Mouse (Mus musculus) heart, embryonic 12.5 days (tissue): ENCODE data around the gene Sox4. TPM values are rescaled to one million over a fixed set of nuclear protein-coding genes. Genes with fewer than 3 reads are reported as not detected.

Source experiments
- ATAC-seq: fragments of 200-750 bp; cut with Nextera tagmentation; 2 replicates; pipeline ENCODE4 v1.8.0; 2017; ENCODE audit warnings: moderate TSS enrichment, moderate library complexity; ENCODE audit not compliant: insufficient number of reproducible peaks, low FRiP score
- H3K27ac ChIP-seq: fragments of 300-500 bp; sonication (generic); 2 replicates; pipeline ENCODE4 v1.5.1; 2016; ENCODE audit warnings: mild to moderate bottlenecking, moderate library complexity; ENCODE audit not compliant: poor library complexity, severe bottlenecking
- H3K27me3 ChIP-seq: fragments of 300-500 bp; sonication (generic); replicated peaks from 2 replicates; pipeline ENCODE4 v1.6.1; 2016; ENCODE audit warnings: mild to moderate bottlenecking, moderate library complexity
- H3K36me3 ChIP-seq: fragments of 300-500 bp; sonication (generic); 2 replicates; pipeline ENCODE4 v1.6.1; 2016; ENCODE audit warnings: mild to moderate bottlenecking, moderate library complexity
- H3K4me1 ChIP-seq: fragments of 300-500 bp; sonication (generic); replicated peaks from 2 replicates; pipeline ENCODE4 v1.6.1; 2016; ENCODE audit warnings: mild to moderate bottlenecking
- H3K4me2 ChIP-seq: fragments of 300-500 bp; sonication (generic); 2 replicates; pipeline ENCODE4 v1.6.1; 2016; ENCODE audit warnings: mild to moderate bottlenecking, moderate library complexity
- H3K4me3 ChIP-seq: fragments of 300-500 bp; sonication (generic); 2 replicates; pipeline ENCODE4 v1.5.1; 2016; ENCODE audit warnings: mild to moderate bottlenecking
- H3K9ac ChIP-seq: fragments of 300-500 bp; sonication (generic); 2 replicates; pipeline ENCODE4 v1.6.1; 2016; ENCODE audit warnings: mild to moderate bottlenecking, moderate library complexity
- H3K9me3 ChIP-seq: fragments of 300-500 bp; sonication (generic); replicated peaks from 2 replicates; pipeline ENCODE4 v1.6.1; 2016; ENCODE audit warnings: mild to moderate bottlenecking, moderate library complexity
- WGBS: fragments of 180-500 bp; shearing (Covaris S2); methylation state at CpG from one replicate; pipeline ENCODE4 v1.1.7; 2016; 5-methylcytosine and 5-hydroxymethylcytosine counted together
- polyA plus RNA-seq: library from polyadenylated mRNA; unstranded; fragments of >200 nt; fragmentation: Nextera tagmentation; extraction: Ambion mirVana; gene quantifications from 2 replicates; pipeline ENCODE4 v1.2.1, GENCODE M21; 2016

The Sox4 gene
- polyA plus RNA-seq, 1 experiment from 2014 or later = 78.2 TPM

- Histone ChIP-seq H3K4me1 (peaks cover 22% of the 10 kb centered on the region), H3K9me3 (no peaks in the 10 kb centered on the region), H3K27ac (no peak overlapping the region), H3K9ac (no peak overlapping the region), H3K4me2 (no peak overlapping the region), H3K36me3 (peaks cover 10% of the 10 kb centered on the region; the same call in 1 of the 2 replicates), H3K4me3 (no peak overlapping the region), H3K27me3 (no peaks in the 10 kb centered on the region)
- 80% methylated on average over 5 of the region's 5 CpGs for WGBS
- no peak for ATAC-seq
These were observed 7.8 kb downstream of the Sox4 start for GRCm38 (mm10) chr13:28945681-28946080.

DNA sequence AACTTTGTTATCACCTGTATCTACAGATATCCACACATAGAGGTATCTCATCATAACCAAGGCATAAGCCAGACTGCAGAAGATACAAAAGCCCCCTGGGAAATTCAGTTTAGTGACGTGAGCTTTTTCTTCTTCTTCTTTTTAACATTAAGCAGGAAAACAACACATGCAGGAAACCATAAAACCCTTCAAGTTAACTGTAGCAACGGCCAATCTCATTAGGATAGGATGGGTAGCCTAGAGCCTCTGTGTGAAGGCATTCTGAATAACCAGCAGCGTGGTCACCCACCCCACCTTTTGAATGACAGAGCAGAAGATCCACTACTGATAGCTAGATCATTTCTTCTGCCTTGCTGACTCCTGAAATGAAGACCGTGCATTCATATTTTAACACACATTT, 10.6 kb downstream of the Sox4 start:
- no peak for ATAC-seq
- Histone ChIP-seq H3K4me1 (peaks cover 14% of the 10 kb centered on the region), H3K9me3 (no peaks in the 10 kb centered on the region), H3K36me3 (0 out of 2 replicates have a peak, but pooled peaks cover 2% of the 10 kb centered on the region), H3K27ac (no peak overlapping the region), H3K27me3 (no peaks in the 10 kb centered on the region), H3K4me2 (no peak overlapping the region), H3K9ac (no peak overlapping the region), H3K4me3 (no peak overlapping the region)
- 64% methylated on average over 4 of the region's 4 CpGs for WGBS

GRCm38 (mm10) chr13:28941983-28942630, 11.4 kb downstream of the Sox4 start:
- Histone ChIP-seq H3K9me3 (no peaks in the 10 kb centered on the region), H3K4me3 (no peak overlapping the region), H3K36me3 (0 out of 2 replicates have a peak, but pooled peaks cover 2% of the 10 kb centered on the region), H3K27me3 (no peaks in the 10 kb centered on the region), H3K9ac (no peak overlapping the region), H3K27ac (peak overlapping the region; percentile 30; the same call in 1 of the 2 replicates), H3K4me2 (no peak overlapping the region), H3K4me1 (peaks cover 10% of the 10 kb centered on the region)
- ATAC-seq = no peak
- 7% methylated on average over 4 of the region's 4 CpGs for WGBS

GRCm38 (mm10) chr13:28933375-28933774, 20.1 kb downstream of the Sox4 start:
- ATAC-seq = no peak
- Histone ChIP-seq H3K36me3 (no peaks in the 10 kb centered on the region), H3K27ac (no peak overlapping the region), H3K27me3 (no peaks in the 10 kb centered on the region), H3K4me2 (no peak overlapping the region), H3K4me3 (no peak overlapping the region), H3K9ac (no peak overlapping the region), H3K9me3 (no peaks in the 10 kb centered on the region), H3K4me1 (no peaks in the 10 kb centered on the region; the same call in 1 of the 2 replicates)
- 74% methylated on average over 8 of the region's 8 CpGs for WGBS

- Histone ChIP-seq H3K9ac (no peak overlapping the region), H3K36me3 (no peaks in the 10 kb centered on the region), H3K4me1 (peaks cover 14% of the 10 kb centered on the region), H3K4me2 (no peak overlapping the region), H3K27ac (no peak overlapping the region), H3K27me3 (no peaks in the 10 kb centered on the region), H3K9me3 (no peaks in the 10 kb centered on the region), H3K4me3 (no peak overlapping the region)
- WGBS = 53% methylated on average over 3 of the region's 3 CpGs
- ATAC-seq = no peak
These were observed 21.7 kb downstream of the Sox4 start for GRCm38 (mm10) chr13:28931776-28932175.

DNA sequence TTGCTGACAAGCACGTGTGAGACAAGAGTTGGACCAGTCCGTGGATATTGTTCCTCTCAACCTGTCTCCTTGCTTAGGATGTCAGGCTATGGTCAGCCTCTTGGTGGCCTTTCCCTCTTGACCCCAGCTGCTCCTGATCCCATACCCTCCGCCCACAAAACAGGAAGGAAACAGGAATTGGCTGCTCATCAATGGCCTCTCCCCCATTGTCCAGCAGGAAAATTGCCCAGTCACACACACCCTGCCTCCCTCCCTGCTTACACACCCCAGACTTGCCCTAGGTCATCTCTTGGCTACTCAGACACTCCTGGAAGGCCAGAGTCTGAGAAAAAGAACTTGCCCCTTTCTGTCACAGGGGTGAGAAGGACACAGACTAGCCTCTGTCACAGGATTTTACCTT, 22.2 kb downstream of the Sox4 start:
- no peak overlapping the region for H3K9ac ChIP-seq
- no peak overlapping the region for H3K4me2 ChIP-seq
- no peaks in the 10 kb centered on the region for H3K27me3 ChIP-seq
- H3K36me3 ChIP-seq = no peaks in the 10 kb centered on the region
- H3K4me1 ChIP-seq = peaks cover 16% of the 10 kb centered on the region
- H3K4me3 ChIP-seq = no peak overlapping the region
- no peaks in the 10 kb centered on the region for H3K9me3 ChIP-seq
- WGBS = 62% methylated on average over 3 of the region's 3 CpGs
- no peak overlapping the region for H3K27ac ChIP-seq
- ATAC-seq = no peak

DNA sequence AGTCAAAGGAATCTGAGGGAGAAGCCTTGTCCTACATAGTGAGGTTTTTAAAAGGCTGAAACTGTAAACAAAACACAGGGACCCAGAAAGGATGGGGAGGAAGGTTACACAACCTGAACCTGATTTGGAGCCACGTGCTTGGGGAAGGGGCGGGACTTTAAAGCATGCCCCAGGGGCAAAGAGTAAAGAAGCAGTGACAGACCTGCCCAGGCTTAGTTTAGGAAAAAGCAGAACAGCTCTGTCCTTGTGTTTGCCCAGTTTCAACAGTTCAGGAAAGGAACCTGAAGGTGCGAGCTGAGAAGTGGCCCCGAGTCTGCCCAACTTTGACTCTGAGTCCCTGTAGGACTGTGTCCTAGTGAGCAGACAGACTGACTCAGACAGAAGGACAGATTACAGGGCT, 23.1 kb downstream of the Sox4 start:
- Histone ChIP-seq H3K27me3 (no peaks in the 10 kb centered on the region), H3K4me1 (peaks cover 16% of the 10 kb centered on the region), H3K4me2 (no peak overlapping the region), H3K9me3 (no peaks in the 10 kb centered on the region), H3K4me3 (no peak overlapping the region), H3K9ac (no peak overlapping the region), H3K36me3 (no peaks in the 10 kb centered on the region), H3K27ac (no peak overlapping the region)
- ATAC-seq = no peak
- 62% methylated on average over 4 of the region's 4 CpGs for WGBS

GRCm38 (mm10) chr13:28929936-28930335, 23.6 kb downstream of the Sox4 start:
- Histone ChIP-seq H3K9ac (no peak overlapping the region), H3K27ac (no peak overlapping the region), H3K4me1 (peaks cover 16% of the 10 kb centered on the region), H3K9me3 (no peaks in the 10 kb centered on the region), H3K4me3 (no peak overlapping the region), H3K36me3 (no peaks in the 10 kb centered on the region), H3K4me2 (no peak overlapping the region), H3K27me3 (no peaks in the 10 kb centered on the region)
- WGBS = 42% methylated on average over 3 of the region's 3 CpGs
- ATAC-seq = no peak

- Histone ChIP-seq H3K27me3 (no peaks in the 10 kb centered on the region), H3K36me3 (no peaks in the 10 kb centered on the region), H3K9me3 (no peaks in the 10 kb centered on the region), H3K4me2 (no peak overlapping the region), H3K4me3 (no peak overlapping the region), H3K9ac (no peak overlapping the region), H3K27ac (no peak overlapping the region), H3K4me1 (peaks cover 15% of the 10 kb centered on the region)
- WGBS = 86% methylated on average over 3 of the region's 3 CpGs
- no peak for ATAC-seq
These were observed 30.4 kb downstream of the Sox4 start for GRCm38 (mm10) chr13:28923136-28923535.

GRCm38 (mm10) chr13:28917379-28918250, 35.9 kb downstream of the Sox4 start:
- no peak overlapping the region for H3K4me2 ChIP-seq
- no peak overlapping the region for H3K4me3 ChIP-seq
- H3K9me3 ChIP-seq = no peaks in the 10 kb centered on the region
- no peaks in the 10 kb centered on the region for H3K4me1 ChIP-seq
- H3K27ac ChIP-seq = no peak overlapping the region
- no peak overlapping the region for H3K9ac ChIP-seq
- 77% methylated on average over 10 of the region's 10 CpGs for WGBS
- no peak for ATAC-seq
- H3K36me3 ChIP-seq = no peaks in the 10 kb centered on the region
- no peaks in the 10 kb centered on the region for H3K27me3 ChIP-seq

DNA sequence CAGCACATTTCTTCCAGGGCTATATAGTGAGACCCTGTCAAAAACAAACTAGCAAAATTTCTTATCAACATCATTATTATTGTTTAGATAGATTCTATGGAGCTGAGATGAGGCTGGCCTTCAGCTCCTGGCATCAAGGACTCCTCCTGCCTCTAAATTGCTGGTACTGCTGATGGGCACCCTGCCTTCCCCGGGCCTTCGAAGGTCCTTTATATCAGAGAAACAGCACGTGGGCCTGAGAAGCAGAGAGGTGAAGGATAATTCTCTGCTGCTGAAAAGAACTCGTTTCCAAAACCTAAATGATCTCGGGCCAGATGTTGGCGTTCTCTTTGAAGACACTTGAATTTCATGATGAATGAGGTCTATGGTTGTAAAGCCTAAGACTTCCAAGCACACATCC, 39.9 kb downstream of the Sox4 start:
- H3K36me3 ChIP-seq = no peaks in the 10 kb centered on the region
- no peaks in the 10 kb centered on the region for H3K27me3 ChIP-seq
- H3K4me2 ChIP-seq = no peak overlapping the region
- 79% methylated on average over 6 of the region's 6 CpGs for WGBS
- H3K9ac ChIP-seq = no peak overlapping the region
- H3K4me1 ChIP-seq = no peaks in the 10 kb centered on the region
- H3K9me3 ChIP-seq = no peaks in the 10 kb centered on the region
- H3K27ac ChIP-seq = no peak overlapping the region
- H3K4me3 ChIP-seq = no peak overlapping the region
- ATAC-seq = no peak
